Mouse (Mus musculus) ES-E14 (cell line): ENCODE results near the gene Lnx1. TPM values are rescaled to one million over a fixed set of nuclear protein-coding genes. Genes with fewer than 3 reads are reported as not detected.

Experiments
- DNase-seq: peaks from one replicate; pipeline ENCODE4 v3.0.0-alpha.2; 2013; ENCODE audit warnings: low read depth, low spot score
- H3K27ac ChIP-seq: 2 replicates; pipeline ENCODE4 v1.5.1; 2012; ENCODE audit warnings: low read depth, mild to moderate bottlenecking, low read length, moderate library complexity, mixed read lengths; ENCODE audit not compliant: poor library complexity, insufficient read depth, severe bottlenecking
- H3K36me3 ChIP-seq: 2 replicates; pipeline ENCODE4 v1.6.1; 2012; ENCODE audit warnings: mild to moderate bottlenecking, low read length, moderate library complexity, mixed read lengths; ENCODE audit not compliant: control insufficient read depth, poor library complexity, insufficient read depth, severe bottlenecking
- H3K4me1 ChIP-seq, 2 experiments: fragments of 150-350 bp in 1 of 2; sonication (generic) in 1 of 2; 2 replicates each; pipeline ENCODE4 v1.6.1; 2012; ENCODE audit warnings: low read length in 2 of 2, mild to moderate bottlenecking in 1 of 2, mixed read lengths in 1 of 2; ENCODE audit not compliant: control insufficient read depth in 2 of 2, insufficient read depth in 2 of 2, poor library complexity in 1 of 2
- H3K4me3 ChIP-seq, 2 experiments: fragments of 150-350 bp in 1 of 2; sonication (generic) in 1 of 2; 2 replicates each; pipeline ENCODE4 v1.5.1; 2012; ENCODE audit warnings: low read length in 2 of 2, low read depth in 1 of 2, mild to moderate bottlenecking in 1 of 2, mixed read lengths in 1 of 2; ENCODE audit not compliant: insufficient read depth in 1 of 2, poor library complexity in 1 of 2, severe bottlenecking in 1 of 2
- H3K9ac ChIP-seq: 2 replicates; pipeline ENCODE4 v1.6.1; 2012; ENCODE audit warnings: low read depth, mild to moderate bottlenecking, low read length, mixed read lengths; ENCODE audit not compliant: poor library complexity, insufficient read depth, severe bottlenecking
- H3K9me3 ChIP-seq: fragments of 150-350 bp; sonication (generic); 2 replicates; pipeline ENCODE4 v1.6.1; 2012; ENCODE audit warnings: low read depth, mild to moderate bottlenecking, low read length; ENCODE audit not compliant: control insufficient read depth, insufficient read depth
- CHD2 ChIP-seq: IDR thresholded peaks from 2 replicates; pipeline ENCODE4 v1.6.1; 2014; ENCODE audit warnings: mild to moderate bottlenecking, low read depth, low read length, inconsistent platforms
- HCFC1 ChIP-seq: IDR thresholded peaks from 2 replicates; pipeline ENCODE4 v1.6.1; 2012; ENCODE audit warnings: low read length, inconsistent platforms, borderline replicate concordance; ENCODE audit not compliant: insufficient read depth
- MAFK ChIP-seq: IDR thresholded peaks from 2 replicates; pipeline ENCODE4 v1.6.1; 2014; ENCODE audit warnings: mild to moderate bottlenecking, low read depth, low read length, inconsistent platforms; ENCODE audit not compliant: insufficient read depth
- ZC3H11A ChIP-seq: IDR thresholded peaks from 2 replicates; pipeline ENCODE4 v1.6.1; 2012; ENCODE audit warnings: low read depth, mild to moderate bottlenecking, inconsistent platforms, low read length, borderline replicate concordance
- ZNF384 ChIP-seq: IDR thresholded peaks from 2 replicates; pipeline ENCODE4 v1.6.1; 2012; ENCODE audit warnings: low read depth, low read length, inconsistent platforms
- in situ Hi-C, 2 experiments: fragments of 600-800 bp; cut with MboI; formaldehyde crosslinking; loops; one replicate each; pipeline ENCODE4 v1.15.1; 2025; ENCODE audit warnings: low sequenced_read_pairs in 2 of 2, inconsistent platforms in 1 of 2; ENCODE audit not compliant: unreplicated experiment in 2 of 2
- total RNA-seq: library from RNA; depleted of rRNA; stranded (reverse); fragments of 300-350 nt; gene quantifications from 2 replicates; pipeline ENCODE4 v1.2.3, GENCODE M21; 2012

Gene Lnx1
- total RNA-seq, 1 experiment: 0.71 TPM

- H3K9ac ChIP-seq: no peak overlapping the region
- no peak for DNase-seq
- no peak overlapping the region for H3K4me3 ChIP-seq
- H3K27ac ChIP-seq: no peak overlapping the region
- no peaks in the 10 kb centered on the region; the same call in 1 of the 2 replicates for H3K36me3 ChIP-seq
- no peak for TF ChIP-seq HCFC1
- TF ChIP-seq ZC3H11A: no peak
- TF ChIP-seq MAFK: no peak
- in situ Hi-C loops: loop anchor here in 1 of 2 experiments (25.0 kb wide), 1 partner anchor 552 kb away; the partner anchor contains the start of gene Pdgfra
- no peaks in the 10 kb centered on the region for H3K4me1 ChIP-seq
- H3K9me3 ChIP-seq: no peaks in the 10 kb centered on the region
Measured at GRCm38 (mm10) chr5:74610511-74610910, 92.2 kb downstream of the Lnx1 start.

GRCm38 (mm10) chr5:74606213-74606612 is 96.5 kb downstream of the Lnx1 start:
- no peaks in the 10 kb centered on the region for H3K9me3 ChIP-seq
- in situ Hi-C loops: loop anchor here in 1 of 2 experiments (25.0 kb wide), 1 partner anchor 556 kb away; the partner anchor contains the start of gene Pdgfra
- DNase-seq: no peak
- no peak overlapping the region for H3K4me3 ChIP-seq
- no peak for TF ChIP-seq ZC3H11A
- TF ChIP-seq CHD2: no peak
- no peak for TF ChIP-seq HCFC1
- TF ChIP-seq MAFK: no peak
- TF ChIP-seq ZNF384: no peak
- H3K9ac ChIP-seq: no peak overlapping the region
- no peak overlapping the region for H3K27ac ChIP-seq
- no peaks in the 10 kb centered on the region for H3K4me1 ChIP-seq
- H3K36me3 ChIP-seq: no peaks in the 10 kb centered on the region; the same call in 1 of the 2 replicates

DNA sequence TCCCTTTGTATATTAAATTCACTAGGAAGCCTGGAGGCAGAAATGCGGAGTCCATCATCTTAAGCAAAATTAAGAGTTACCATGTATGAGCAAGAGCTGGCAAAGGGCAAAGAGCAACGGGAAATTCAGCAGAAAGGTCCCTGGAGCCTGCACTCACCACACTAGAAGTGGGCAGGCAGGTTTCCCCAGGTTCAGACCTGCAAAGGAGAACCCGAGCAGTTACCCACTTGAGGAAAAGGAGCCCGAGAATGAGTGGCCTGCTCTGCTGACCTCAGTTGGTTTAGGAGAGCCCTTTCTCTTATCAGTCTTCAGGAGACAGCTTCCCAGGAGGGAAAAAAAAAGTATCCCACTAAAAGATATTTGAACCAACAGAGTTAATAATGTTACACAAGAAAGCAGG is 99.4 kb downstream of the Lnx1 start:
- H3K4me3 ChIP-seq: no peak overlapping the region
- TF ChIP-seq MAFK (no peak), CHD2 (no peak), ZC3H11A (no peak), ZNF384 (no peak), HCFC1 (no peak)
- no peak overlapping the region for H3K9ac ChIP-seq
- in situ Hi-C loops: loop anchor here in 1 of 2 experiments (25.0 kb wide), 1 partner anchor 559 kb away; the partner anchor contains the start of gene Pdgfra
- no peak for DNase-seq
- no peak overlapping the region for H3K27ac ChIP-seq
- no peaks in the 10 kb centered on the region for H3K4me1 ChIP-seq
- H3K36me3 ChIP-seq: peaks cover 2% of the 10 kb centered on the region; the same call in 1 of the 2 replicates
- H3K9me3 ChIP-seq: no peaks in the 10 kb centered on the region

GRCm38 (mm10) chr5:74602371-74602770 is 100.3 kb downstream of the Lnx1 start:
- TF ChIP-seq ZC3H11A: no peak
- H3K4me3 ChIP-seq: no peak overlapping the region
- H3K36me3 ChIP-seq: peaks cover 2% of the 10 kb centered on the region; the same call in 1 of the 2 replicates
- H3K9me3 ChIP-seq: no peaks in the 10 kb centered on the region
- in situ Hi-C loops: loop anchor here in 1 of 2 experiments (25.0 kb wide), 1 partner anchor 560 kb away; the partner anchor contains the start of gene Pdgfra
- DNase-seq: no peak
- no peak overlapping the region for H3K9ac ChIP-seq
- no peak overlapping the region for H3K27ac ChIP-seq
- H3K4me1 ChIP-seq: no peaks in the 10 kb centered on the region

DNA sequence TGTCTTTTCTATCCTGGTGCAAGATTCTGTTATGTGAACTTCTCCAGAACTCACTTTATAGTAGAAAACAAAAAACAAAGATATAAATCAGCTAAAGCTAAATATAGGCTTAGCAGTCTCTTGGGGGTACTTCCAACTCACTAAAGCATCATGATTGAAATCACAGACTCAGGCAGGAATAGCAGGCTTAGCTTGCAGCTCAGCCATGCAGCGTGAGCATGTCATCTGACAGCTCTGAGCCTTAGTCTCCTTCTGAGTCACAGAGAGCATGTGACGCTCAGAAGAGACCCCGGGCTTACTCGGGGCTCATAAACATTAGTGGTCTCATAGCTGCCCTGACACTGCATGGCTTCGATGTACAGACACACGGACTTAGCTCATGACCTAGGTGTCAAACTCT is 100.7 kb downstream of the Lnx1 start:
- no peak for DNase-seq
- peaks cover 3% of the 10 kb centered on the region for H3K36me3 ChIP-seq

More for the DNA sequence above, 100.7 kb downstream of the Lnx1 start:
- Histone ChIP-seq H3K9ac (no peak overlapping the region), H3K27ac (no peak overlapping the region), H3K9me3 (no peaks in the 10 kb centered on the region), H3K4me3 (no peak overlapping the region), H3K4me1 (no peaks in the 10 kb centered on the region)
- TF ChIP-seq ZNF384 (no peak), HCFC1 (no peak), ZC3H11A (no peak), CHD2 (no peak), MAFK (no peak)
- in situ Hi-C loops: loop anchor here in 1 of 2 experiments (25.0 kb wide), 1 partner anchor 560 kb away; the partner anchor contains the start of gene Pdgfra
